Mouse (Mus musculus) WW6 (cell line): ENCODE data around the gene Heatr9.

Experiments used
- DNase-seq: peaks from one replicate; pipeline ENCODE4 v3.0.0-alpha.2; 2013; ENCODE audit warnings: low read depth, low spot score

Heatr9 gene

DNA sequence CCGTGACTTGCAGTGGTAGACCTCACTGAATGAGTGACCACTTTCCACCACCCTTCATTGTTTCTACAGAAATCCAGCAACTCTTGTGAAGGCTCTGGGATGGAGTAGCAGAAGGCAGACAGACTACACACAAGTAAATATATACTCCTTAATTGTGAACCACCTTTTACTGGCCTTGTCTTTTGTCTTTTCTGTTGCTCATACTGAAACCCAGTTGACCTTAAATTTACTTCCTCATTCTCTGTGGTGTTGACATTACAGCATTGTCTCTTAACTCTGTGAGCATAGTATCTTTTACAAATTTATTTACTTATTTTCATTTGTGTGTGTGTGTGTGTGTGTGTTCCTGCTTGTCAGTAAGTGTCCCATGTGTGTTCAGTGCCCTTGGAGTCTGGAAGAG lies 11.2 kb upstream of the Heatr9 start:
- no peak for DNase-seq

DNA sequence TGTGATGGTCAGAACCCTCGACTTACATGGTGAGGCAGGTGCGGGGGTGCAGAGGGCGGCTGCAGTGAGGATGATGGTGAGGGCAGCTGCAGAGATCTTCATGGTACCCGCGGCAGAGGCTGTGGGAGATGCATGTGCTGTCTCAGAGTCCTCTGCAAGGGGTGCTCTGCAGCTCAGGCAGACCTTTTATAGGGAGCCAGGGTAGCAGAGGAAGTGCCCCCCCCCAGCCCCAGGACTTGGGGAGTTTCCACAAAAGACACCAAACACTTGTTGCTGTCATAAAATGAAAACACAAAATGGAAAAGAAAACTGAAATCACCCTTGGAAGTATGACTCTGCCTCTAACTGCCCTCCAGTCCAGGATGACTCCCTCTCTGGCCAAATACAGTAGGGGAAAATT lies 8.4 kb upstream of the Heatr9 start, which contains the start of gene Ccl5:
Ccl5 (minus strand) TSS at position 159 of the 400 bp plus-strand sequence.
- DNase-seq: no peak

DNA sequence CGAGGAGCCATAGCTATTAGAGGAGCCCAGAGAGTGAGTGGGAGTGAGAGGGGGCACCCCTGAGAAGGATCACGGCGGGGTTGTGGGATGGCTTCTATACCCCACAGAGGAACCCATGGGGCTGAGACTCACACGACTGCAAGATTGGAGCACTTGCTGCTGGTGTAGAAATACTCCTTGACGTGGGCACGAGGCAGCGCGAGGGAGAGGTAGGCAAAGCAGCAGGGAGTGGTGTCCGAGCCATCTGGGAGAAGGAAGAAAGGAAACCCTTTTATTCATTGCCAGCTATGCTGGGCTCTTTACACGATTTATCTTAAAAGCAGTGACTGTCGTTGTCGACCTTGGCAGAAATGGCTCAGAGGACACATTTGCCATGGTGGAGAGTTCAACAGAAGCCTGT lies 7.0 kb upstream of the Heatr9 start:
- DNase-seq: no peak

DNA sequence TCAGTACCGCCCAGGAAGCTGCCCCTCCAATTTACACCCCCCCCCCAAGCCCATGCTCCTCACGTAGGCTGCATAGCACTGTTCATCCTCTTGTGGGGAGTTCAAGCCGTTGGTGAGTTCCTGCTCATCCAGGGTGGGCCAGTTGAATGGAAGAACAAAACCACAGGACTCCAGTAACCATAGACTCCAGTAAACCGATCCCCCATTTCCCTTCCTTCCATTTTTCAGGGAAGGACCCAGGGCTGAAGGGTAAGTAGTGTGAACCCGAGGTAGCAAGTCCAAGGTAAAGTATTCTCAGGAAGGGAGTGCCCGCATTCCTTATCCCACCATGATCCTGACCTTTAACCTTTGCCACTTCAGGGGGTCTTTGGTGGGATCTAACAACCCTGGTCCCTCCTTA lies 3.6 kb downstream of the Heatr9 start:
- DNase-seq: no peak

DNA sequence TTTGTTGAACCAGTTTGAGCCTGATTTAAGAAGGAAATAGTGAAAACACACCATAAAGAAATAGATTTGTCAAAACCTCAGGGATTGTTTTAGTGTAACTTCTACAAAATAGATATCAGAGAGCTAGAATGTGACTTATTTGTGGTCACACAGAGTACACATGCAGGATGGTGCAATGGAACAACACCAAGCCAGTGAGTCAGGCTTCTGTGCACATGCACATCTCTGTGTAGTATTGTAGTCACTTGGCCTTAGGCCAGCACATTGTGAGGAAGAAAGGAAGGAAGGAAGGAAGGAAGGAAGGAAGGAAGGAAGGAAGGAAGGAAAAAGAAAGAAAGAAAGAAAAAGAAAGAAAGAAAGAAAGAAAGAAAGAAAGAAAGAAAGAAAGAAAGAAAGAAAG lies 4.8 kb downstream of the Heatr9 start:
- no peak for DNase-seq

DNA sequence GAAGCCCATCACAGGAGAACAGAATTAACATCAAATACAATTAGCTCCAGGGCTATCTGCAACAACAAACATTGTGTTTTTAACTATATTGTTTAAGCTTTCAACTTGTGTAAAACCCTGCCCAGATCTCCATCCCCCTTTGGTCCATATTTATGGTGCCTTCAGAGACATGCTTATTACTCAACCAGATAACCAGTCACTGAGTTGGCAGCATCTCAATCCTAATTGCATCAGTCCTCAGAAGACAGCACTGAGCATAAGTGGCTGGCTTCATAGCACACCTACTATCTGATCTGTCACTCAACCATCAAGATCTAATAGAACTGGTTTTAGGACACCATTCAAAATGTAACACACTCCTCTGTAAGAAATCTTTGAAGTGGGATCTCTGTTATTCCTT lies 12.5 kb downstream of the Heatr9 start:
- no peak for DNase-seq

DNA sequence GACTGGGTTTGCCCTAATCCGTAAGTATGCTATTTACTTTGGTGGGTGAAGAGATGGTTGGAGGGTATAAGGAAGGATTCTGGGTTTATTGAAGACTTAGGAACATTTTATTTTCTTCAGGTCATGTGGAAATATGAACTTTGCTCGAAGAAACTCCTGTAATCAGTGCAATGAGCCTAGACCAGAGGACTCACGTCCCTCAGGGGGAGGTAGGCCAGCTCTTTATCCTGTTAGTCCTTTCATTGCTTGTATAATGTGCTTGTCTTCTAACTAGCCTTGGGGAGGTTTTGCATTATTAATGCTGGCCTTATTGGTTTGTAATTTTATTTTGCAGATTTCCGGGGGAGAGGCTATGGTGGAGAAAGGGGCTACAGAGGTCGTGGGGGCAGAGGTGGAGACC lies 17.7 kb downstream of the Heatr9 start:
- no peak for DNase-seq

DNA sequence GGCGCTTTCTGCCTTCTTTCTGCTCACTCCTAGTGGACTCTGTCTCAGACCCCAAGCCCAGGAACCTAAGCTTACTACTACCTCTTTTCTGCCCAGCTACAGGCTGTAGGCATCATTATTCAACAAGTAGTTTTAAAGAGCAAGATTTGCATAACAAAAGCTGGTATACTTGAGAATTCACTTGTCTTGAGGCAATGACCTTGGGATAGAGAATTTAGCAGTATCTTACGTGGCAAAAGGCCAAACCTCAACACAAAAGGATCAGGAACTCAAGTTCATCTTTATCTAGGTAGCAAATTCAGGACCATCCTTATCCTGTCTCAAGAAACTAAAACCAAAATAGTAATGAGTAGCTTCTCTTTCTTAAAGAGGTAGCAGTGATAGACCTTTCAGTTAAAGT lies 26.4 kb downstream of the Heatr9 start:
- peak; percentile 65 for DNase-seq

DNA sequence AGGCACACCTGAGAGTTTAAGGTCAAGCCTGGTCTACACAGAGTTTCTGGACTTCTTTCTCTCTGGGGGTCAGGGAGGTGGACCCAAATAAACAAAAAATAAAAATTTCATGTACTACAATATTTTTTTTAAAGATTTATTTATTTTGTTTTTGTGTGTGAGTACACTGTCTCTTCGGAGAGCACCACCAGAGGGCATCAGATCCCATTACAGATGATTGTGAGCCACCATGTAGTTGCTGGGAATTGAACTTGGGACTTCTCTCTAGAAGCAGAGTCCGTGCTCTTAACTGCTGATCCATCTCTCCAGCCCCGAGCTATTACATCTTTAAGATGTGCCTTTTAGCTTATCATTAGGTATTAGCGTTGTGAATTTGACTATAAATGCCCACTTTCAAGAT lies 30.5 kb downstream of the Heatr9 start:
- DNase-seq: no peak

DNA sequence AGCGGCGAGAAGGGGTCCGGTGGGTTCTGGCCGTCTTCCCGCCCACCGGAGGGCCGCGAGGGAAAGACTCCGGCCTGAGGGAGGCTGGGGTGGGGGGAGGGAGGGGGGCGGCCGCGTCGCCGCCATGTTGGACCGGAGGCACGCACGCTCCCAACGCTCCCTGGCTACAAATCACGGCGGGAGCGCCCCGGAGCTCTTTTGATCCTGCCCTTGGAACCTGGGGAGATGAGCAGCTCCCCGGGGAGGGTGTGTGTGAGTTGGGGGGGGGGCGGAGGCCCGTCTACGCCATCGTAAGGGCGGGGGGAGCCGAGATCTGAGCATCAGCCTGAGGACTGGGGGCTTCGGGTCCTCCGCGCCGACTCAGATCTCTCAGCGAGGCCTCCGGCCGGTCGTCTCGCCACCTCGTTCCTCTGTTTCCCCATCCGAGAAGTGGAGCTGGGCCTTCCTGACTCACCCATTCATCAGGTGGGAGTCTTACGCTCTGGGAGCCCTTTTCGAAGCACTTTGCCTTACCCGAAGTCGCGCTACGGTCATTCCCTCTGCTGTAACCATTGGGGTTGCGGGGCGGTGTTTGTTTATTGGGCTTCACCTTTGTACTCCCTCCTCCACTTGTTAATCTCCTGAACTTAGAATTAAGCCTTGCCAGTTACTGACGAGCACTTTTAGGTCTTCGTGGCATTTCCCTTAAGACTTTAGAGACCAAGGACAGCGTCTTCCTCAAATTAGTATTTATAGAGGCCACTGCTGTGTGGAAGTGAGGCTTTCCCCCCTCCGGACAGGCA lies 48.5 kb downstream of the Heatr9 start:
- no peak for DNase-seq

DNA sequence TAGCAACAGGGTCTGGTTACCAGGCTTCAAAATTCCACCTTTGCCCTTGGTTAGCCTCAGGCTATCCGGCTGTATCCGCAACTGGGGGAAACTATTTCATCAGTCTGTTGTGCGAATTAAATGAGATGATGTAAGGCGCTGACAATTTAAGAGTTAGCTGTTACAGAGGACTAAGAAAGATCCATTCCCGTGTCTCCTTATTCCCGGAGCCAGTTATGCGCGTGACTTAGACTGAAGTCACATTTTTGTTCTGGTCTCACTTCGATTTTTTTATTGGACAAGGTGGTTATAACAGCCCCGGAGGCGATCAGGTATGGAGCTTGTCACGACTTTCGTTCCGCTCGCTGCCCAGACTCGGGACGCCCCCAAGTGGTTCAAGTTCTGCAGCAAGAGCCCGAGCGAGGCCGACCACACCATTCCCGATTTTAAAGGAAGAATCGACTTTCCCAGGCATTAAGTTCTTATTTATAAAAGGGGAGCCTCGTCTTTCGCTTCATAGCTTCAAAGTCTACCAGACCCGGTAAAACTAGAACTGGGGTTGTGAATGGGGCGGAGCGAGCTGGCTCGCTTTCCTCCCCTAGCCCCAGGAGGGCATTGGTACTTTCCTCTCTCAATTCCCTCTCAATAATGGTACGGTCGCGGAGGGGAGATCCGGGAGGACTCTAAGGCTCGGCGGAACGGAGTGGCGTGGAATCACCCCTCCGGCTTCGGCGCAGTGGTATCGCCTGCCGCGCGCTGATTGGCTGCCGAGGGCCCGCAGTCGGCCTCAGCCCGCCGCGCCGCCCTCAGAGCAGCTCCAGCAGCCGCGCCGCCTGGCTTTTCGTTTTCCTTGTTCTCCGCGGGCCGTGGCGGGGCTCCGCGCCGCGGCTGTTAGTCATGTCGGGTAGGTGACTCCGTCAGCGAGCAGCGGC lies 49.4 kb downstream of the Heatr9 start, which contains the start of gene Taf15:
Taf15 (plus strand) TSS at position 763 of the 911 bp plus-strand sequence.
- peak; percentile 100 for DNase-seq

DNA sequence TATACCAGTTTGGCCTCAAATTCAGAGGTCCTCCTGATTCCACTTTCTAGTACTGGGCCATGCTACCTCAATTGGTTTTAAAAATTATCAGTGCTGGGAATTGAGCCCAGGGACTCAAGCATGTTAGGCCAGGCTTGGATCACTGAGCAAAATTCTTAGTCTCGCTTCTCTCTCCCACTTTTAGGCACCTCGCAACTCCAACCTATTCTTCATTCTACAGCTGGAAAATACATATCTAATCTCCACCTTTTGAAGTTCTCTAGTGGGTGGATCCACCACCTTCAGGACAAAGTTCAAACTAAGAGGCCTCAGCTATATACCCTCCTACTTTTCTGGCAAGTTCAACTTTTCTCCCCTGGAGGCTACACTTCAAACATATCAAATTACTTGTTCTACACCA lies 50.2 kb downstream of the Heatr9 start:
- DNase-seq: no peak

DNA sequence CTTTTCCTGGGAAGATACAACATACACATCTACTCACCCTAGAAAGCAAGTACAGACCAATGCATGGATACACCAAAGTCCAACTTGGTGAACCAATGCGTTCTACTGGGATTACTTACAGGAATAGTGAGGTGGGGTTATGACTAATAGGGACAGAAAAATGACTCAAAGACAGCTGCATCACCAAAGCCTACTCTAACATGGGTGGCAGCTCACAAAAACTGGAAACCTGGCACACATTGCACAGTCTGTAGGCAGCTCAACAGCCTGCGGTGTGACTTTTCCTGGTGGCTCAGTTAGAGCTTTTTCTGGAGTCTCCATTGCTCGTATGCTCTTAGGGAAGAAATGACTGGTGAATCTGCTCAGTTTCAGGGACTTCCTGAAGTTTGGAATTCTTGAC lies 53.2 kb downstream of the Heatr9 start:
- DNase-seq: no peak

DNA sequence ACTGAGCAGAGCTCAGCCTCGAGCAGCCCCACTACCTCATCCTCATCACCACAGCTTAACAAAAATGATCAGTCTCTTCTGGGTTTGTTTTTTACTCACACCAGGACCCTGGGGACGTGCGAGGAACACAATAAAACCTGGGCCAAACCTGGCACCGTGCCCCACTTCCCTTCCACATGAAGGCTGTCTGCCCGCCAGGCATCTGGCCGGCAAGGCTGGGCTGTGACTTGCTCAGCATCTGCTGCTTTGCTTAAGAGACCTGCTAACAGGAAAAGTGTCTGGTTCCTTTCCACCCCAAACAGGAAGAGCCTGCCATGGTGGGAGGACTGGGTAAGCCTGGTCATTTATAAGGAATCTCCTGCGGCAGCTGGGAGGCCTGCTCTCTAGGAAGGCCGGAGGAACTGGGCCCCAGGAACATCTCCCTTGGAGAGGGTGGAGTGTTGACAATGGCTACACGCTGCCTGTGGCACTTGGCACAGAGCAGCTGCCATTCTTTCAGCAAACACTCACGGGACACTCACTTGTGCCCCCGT lies 54.8 kb downstream of the Heatr9 start:
- no peak for DNase-seq

DNA sequence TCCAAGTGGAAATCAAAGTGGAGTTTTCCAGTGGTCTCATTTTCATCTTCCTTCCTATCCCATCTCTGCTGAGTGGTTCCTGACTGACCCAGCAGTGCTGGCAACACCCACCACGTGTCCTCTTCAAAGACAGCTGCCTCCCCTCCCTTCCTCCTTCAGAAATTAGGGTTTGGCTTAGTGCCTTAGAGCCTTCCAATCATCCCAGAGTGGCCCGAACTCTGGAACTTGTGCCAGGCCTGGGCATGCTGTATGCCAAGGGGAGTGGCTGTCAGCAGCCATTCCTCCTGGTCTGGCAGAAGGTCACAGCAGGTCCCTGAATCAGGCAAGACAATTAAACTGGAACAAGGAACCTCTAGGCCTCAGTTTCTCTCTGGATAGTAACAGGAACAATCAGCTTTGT lies 56.0 kb downstream of the Heatr9 start:
- DNase-seq: no peak

DNA sequence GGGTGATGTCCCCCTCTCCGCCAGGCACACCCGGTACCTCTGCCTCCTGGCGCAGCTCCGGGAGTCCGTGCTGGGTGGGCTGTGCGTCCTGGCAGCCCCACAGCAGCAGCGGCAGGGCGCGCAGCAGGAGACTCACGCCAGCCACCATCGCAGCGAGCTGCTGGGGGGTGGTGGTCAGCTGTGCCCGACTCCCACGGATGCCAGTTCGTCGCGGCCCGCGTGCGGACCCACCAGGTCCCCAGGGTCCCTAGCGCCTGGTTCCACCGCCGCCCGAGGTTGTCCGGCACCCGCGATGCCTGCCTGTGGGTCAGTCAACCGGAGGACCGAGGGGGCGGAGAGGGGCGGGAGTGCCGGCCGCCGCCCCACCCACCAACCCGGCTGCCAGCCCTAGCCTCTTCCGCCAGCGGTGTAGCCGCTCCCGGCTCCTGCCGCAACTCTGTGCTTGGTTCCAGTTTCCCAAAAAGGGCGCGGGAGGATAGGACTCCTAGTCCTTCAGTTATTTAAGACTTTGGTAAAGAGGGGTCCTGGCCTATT lies 59.2 kb downstream of the Heatr9 start, which contains the start of gene Mmp28:
Mmp28 (minus strand) TSS at position 361 of the 534 bp plus-strand sequence.
- no peak for DNase-seq
